Mouse (Mus musculus): Measurements from ENCODE around the gene Rbx1. TPM values are rescaled to one million over a fixed set of nuclear protein-coding genes. Genes with fewer than 3 reads are reported as not detected.

The Rbx1 gene
- total RNA-seq (2023), result 66.0 and 74.9 TPM in 2 replicates

GRCm38 (mm10) chr15:81465901-81466737, at the start of gene Rbx1:
Gene Rbx1, plus strand, starts transcription at chr15:81466296.

Other genes with a start within 250 kb of the Rbx1 start
- gene Mchr1, start 230.8 kb upstream of the Rbx1 start, total RNA-seq (2023), result not detected in 2 replicates
- 12.8 and 16.9 TPM in 2 replicates for gene Slc25a17, start 105.5 kb upstream of the Rbx1 start, total RNA-seq (2023)
- 34.5 and 35.0 TPM in 2 replicates for gene St13, start 66.2 kb upstream of the Rbx1 start, total RNA-seq (2023)
- 7.9 and 8.3 TPM in 2 replicates for gene Xpnpep3, start 66.2 kb upstream of the Rbx1 start, total RNA-seq (2023)
- not detected in 2 replicates for gene Dnajb7, start 58.0 kb upstream of the Rbx1 start, total RNA-seq (2023)
- 163 and 211 TPM in 2 replicates for gene Ep300, start 119.1 kb downstream of the Rbx1 start, total RNA-seq (2023)
- 14.1 and 14.4 TPM in 2 replicates for gene L3mbtl2, start 197.6 kb downstream of the Rbx1 start, total RNA-seq (2023)
- not detected in 2 replicates for gene Chadl, start 231.0 kb downstream of the Rbx1 start, total RNA-seq (2023)

Measured in neutrophil, adult 65 days (primary cell).